Mouse (Mus musculus) brown adipose tissue, adult 24 weeks (tissue): Measurements from ENCODE around the gene Sox13. TPM values are rescaled to one million over a fixed set of nuclear protein-coding genes. Genes with fewer than 3 reads are reported as not detected.
A peak's percentile ranks its signal among the peaks of the same experiment; 100 is the strongest.

Experiments used
- H3K27ac ChIP-seq: fragments of 200-500 bp; replicated peaks from 2 replicates; pipeline ENCODE4 v1.5.1; 2012; ENCODE audit warnings: low read depth, mild to moderate bottlenecking, low read length
- H3K4me1 ChIP-seq: fragments of 200-500 bp; 2 replicates; pipeline ENCODE4 v1.6.1; 2012; ENCODE audit warnings: low read length, mixed read lengths; ENCODE audit not compliant: control insufficient read depth, insufficient read depth, insufficient read length
- H3K4me3 ChIP-seq: fragments of 200-500 bp; 2 replicates; pipeline ENCODE4 v1.5.1; 2012; ENCODE audit warnings: low read depth, mild to moderate bottlenecking, low read length, moderate library complexity; ENCODE audit not compliant: insufficient read depth
- polyA plus RNA-seq: library from polyadenylated mRNA; stranded (reverse); fragments of >200 nt; gene quantifications from 2 replicates; pipeline ENCODE4 v1.2.4, GENCODE M21; 2012; ENCODE audit not compliant: missing spikeins, insufficient read depth, insufficient read length

The Sox13 gene
- polyA plus RNA-seq: 5.5 and 6.6 TPM in 2 replicates

GRCm38 (mm10) chr1:133423543-133424480, at the start of gene Sox13:
Gene Sox13 (minus strand): TSS chr1:133424377.
- Histone ChIP-seq H3K4me1 (peaks cover 11% of the 10 kb centered on the region), H3K4me3 (peak within 1 kb of the TSS; percentile 88), H3K27ac (peak within 1 kb of the TSS; percentile 93)

- H3K4me1 ChIP-seq: peaks cover 14% of the 10 kb centered on the region
- H3K27ac ChIP-seq: no peak overlapping the region; the same call in 1 of the 2 replicates
- H3K4me3 ChIP-seq: no peak overlapping the region
Measured at GRCm38 (mm10) chr1:133471556-133471955, 47.4 kb upstream of the Sox13 start.

- H3K27ac ChIP-seq: no peak overlapping the region; the same call in 1 of the 2 replicates
- peaks cover 14% of the 10 kb centered on the region for H3K4me1 ChIP-seq
- no peak overlapping the region for H3K4me3 ChIP-seq
Measured at GRCm38 (mm10) chr1:133471086-133471485, 46.9 kb upstream of the Sox13 start.

- H3K27ac ChIP-seq: peak overlapping the region; percentile 22
- peaks cover 14% of the 10 kb centered on the region for H3K4me1 ChIP-seq
- H3K4me3 ChIP-seq: no peak overlapping the region
Measured at GRCm38 (mm10) chr1:133470242-133471025, 46.3 kb upstream of the Sox13 start.

- H3K4me1 ChIP-seq: peaks cover 14% of the 10 kb centered on the region
- no peak overlapping the region for H3K4me3 ChIP-seq
- H3K27ac ChIP-seq: peak overlapping the region; percentile 41; the same call in 1 of the 2 replicates
Measured at GRCm38 (mm10) chr1:133469213-133469612, 45.0 kb upstream of the Sox13 start.

- peak overlapping the region; percentile 54 for H3K27ac ChIP-seq
- H3K4me3 ChIP-seq: no peak overlapping the region
Measured at GRCm38 (mm10) chr1:133468751-133469150, 44.6 kb upstream of the Sox13 start.

GRCm38 (mm10) chr1:133467905-133468304, 43.7 kb upstream of the Sox13 start:
- peaks cover 14% of the 10 kb centered on the region for H3K4me1 ChIP-seq
- no peak overlapping the region for H3K4me3 ChIP-seq
- H3K27ac ChIP-seq: no peak overlapping the region

More at GRCm38 (mm10) chr1:133468751-133469150, 44.6 kb upstream of the Sox13 start:
- peaks cover 14% of the 10 kb centered on the region for H3K4me1 ChIP-seq

GRCm38 (mm10) chr1:133463138-133463537, 39.0 kb upstream of the Sox13 start:
- no peaks in the 10 kb centered on the region; the same call in 1 of the 2 replicates for H3K4me1 ChIP-seq
- no peak overlapping the region for H3K4me3 ChIP-seq
- H3K27ac ChIP-seq: no peak overlapping the region

- Histone ChIP-seq H3K4me3 (no peak overlapping the region), H3K4me1 (no peaks in the 10 kb centered on the region), H3K27ac (no peak overlapping the region)
Measured at GRCm38 (mm10) chr1:133460996-133461395, 36.8 kb upstream of the Sox13 start.

- Histone ChIP-seq H3K4me3 (no peak overlapping the region), H3K27ac (no peak overlapping the region), H3K4me1 (peaks cover 12% of the 10 kb centered on the region; the same call in 1 of the 2 replicates)
Measured at GRCm38 (mm10) chr1:133456097-133456496, 31.9 kb upstream of the Sox13 start.

GRCm38 (mm10) chr1:133452564-133453165, 28.5 kb upstream of the Sox13 start:
- Histone ChIP-seq H3K4me3 (no peak overlapping the region), H3K4me1 (peaks cover 20% of the 10 kb centered on the region), H3K27ac (peak overlapping the region; percentile 85)

GRCm38 (mm10) chr1:133451869-133452563, 27.8 kb upstream of the Sox13 start:
- peak overlapping the region; percentile 85 for H3K27ac ChIP-seq
- H3K4me3 ChIP-seq: no peak overlapping the region
- H3K4me1 ChIP-seq: peaks cover 20% of the 10 kb centered on the region

GRCm38 (mm10) chr1:133451025-133451424, 26.8 kb upstream of the Sox13 start:
- peak overlapping the region; percentile 85 for H3K27ac ChIP-seq
- H3K4me3 ChIP-seq: no peak overlapping the region
- H3K4me1 ChIP-seq: peaks cover 20% of the 10 kb centered on the region

GRCm38 (mm10) chr1:133448351-133448931, 24.3 kb upstream of the Sox13 start:
- Histone ChIP-seq H3K4me3 (no peak overlapping the region), H3K4me1 (peaks cover 18% of the 10 kb centered on the region), H3K27ac (peak overlapping the region; percentile 83)
